Mouse (Mus musculus) adrenal gland, postnatal 25 days (tissue): ENCODE measurements around the gene Coasy. TPM values are rescaled to one million over a fixed set of nuclear protein-coding genes. Genes with fewer than 3 reads are reported as not detected.

Source experiments
- DNase-seq: peaks from one replicate; pipeline ENCODE4 v3.0.0; 2021; ENCODE audit warnings: mixed read lengths
- long read RNA-seq: library from polyadenylated mRNA; stranded (forward); transcript quantifications from one replicate; pipeline ENCODE4 v2.0.0, GENCODE M21; 2021
- total RNA-seq: library from RNA; stranded (reverse); gene quantifications from 2 replicates; pipeline ENCODE4 v1.2.3, GENCODE M21; 2021

The Coasy gene
- total RNA-seq = 93.5 and 115 TPM in 2 replicates
- long read RNA-seq, transcript Coasy-201 (10 exons, 2,138 nt) = major isoform, 194 of 259 reads
- long read RNA-seq, transcript Coasy-202 (9 exons, 2,386 nt) = minor isoform, 41 of 259 reads
- long read RNA-seq, partial matches to known transcripts = 15 of 259 reads
- long read RNA-seq, other reads (novel, unspliced or antisense) = 9 of 259 reads

DNA sequence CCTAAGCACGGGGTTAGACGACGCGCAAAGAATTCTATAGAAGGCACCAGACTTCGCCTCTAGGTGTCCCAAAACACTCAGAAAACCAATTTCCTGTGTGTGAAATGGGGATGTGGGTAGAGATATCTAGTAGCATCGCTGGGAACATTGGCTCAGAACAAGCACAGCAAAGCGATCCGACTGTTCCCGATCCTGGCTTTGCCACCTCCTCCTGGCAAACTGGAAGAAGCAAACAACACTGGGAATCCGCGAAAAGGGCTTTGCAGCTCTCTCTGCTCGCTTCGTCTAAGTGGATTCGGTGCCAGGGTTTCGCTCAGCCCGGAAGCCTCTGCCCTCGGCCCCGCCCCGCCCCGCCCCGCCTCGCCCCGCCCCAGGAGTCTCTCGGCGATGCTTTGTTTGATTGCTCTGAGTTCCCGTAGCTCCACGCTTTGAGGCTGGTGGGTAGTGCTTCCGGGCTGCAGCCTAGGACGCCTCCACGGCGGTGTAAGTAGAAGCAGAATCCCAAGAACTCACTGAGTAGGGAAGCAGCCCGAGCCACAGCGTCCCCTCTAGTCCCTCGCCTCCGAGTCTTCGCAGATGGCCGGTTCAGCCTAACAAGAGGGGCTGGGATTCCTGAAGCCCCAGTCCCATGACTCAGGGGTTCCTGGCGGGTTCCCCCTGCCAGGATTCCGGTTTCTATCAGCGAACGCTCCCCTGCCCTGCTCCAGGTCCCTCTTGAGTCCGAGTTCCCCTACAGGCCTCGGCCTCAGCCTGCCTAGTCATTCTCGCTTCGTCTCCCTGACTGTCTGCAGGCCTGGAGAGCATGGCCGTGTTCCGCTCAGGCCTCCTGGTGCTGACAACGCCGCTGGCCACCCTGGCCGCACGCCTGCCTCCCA lies at the start of gene Coasy:
Coasy (plus strand) TSS at position 358 of the 875 bp plus-strand sequence.
- peak; percentile 82 for DNase-seq

- DNase-seq = no peak
Measured at GRCm38 (mm10) chr11:101033856-101034500, 48.4 kb upstream of the Coasy start.

DNA sequence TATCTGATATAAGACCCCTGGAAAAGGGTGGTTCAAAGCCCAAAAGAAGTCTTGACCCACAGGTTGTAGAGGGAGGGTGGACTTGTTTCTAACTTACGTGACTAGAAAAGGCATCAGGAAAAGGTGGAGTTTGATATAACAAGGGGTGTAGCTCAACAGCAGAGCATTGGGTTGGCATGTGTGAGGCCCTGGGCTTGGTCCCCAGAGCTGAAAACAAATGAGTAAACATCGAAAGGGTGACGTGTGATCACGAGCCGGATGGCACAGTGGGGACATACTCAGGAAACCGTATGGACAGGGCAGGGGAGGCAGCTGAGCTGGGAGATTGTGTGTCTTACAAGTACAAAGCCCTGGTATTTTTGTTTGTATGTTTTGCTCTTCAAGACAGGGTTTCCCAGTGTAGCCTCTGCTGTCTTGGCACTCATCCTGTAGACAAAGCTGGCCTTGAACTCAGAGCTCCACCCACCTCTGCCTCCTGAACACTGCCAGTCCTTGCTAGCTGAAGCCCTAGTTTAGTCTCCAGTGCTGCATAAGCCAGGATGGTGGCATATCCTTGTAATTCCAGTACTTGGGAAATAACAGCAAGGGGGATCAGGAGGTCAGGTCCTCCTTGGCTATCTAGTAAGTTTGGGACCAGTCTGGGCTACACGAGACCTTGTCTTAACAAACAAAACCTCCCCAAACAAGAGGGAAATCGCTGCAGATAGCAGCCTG lies 47.6 kb upstream of the Coasy start:
- peak; percentile 34 for DNase-seq

- no peak for DNase-seq
Measured at GRCm38 (mm10) chr11:101035328-101035695, 47.1 kb upstream of the Coasy start.

DNA sequence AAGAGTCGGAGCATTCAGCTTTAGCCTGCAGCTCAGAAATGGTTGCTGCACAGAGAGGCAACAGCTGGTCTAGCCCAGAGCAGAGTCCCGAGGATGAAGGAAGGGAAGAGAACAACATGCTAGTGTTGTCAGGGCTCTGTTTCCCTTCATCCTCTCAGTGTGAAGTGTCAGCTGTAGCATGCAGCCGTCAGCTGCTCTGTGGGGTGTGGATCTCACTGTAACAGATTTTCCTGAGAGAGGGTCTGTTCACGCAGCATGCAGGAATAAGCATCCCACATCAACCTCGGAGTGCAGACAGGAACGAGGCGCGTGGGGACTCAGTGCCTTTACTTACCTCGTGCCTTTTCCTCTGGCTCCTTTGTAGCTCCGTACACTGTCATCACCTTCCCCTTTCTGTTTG lies 44.6 kb upstream of the Coasy start:
- no peak for DNase-seq

DNA sequence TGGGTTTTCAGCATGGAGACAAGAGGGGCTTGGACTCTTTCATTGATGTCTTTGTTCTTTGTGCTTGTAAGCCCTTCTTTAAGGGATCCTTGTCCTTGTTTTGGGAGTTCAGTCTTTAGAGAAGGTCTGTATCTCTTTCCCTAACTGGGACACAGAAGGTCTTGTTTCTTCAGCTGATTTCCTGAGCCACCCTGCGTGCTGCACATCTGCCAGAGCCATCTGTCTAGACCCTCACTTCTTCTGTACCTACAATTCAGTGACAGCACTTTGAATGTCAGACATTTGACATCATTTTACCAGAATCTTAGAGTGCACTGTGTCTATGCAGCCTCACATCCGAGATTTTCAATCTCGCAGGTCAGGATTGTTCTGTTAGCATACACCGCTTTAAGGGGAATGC lies 36.5 kb upstream of the Coasy start:
- no peak for DNase-seq

DNA sequence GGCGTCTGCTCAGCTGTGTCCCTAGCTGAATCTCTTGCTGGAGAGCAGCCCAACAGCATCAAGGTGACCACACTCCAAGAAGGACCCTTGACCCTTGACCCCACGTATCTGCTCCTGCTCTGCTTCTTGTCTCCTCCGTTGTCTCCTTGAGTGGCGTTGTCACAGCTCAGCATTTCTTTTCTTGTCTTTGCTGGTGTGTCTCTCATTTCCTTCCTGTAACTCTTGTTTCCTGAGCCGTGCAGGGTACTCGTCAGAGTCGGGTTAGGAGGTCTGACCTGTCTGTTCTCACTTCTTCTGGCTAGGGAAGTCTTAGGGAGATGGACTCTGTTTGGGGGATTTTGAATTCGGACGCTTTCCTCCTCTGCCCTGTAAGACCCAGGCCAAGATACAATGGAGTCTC lies 35.9 kb upstream of the Coasy start:
- DNase-seq = no peak

GRCm38 (mm10) chr11:101047502-101047901 lies 34.9 kb upstream of the Coasy start:
- DNase-seq = no peak

GRCm38 (mm10) chr11:101050359-101050758 lies 32.0 kb upstream of the Coasy start:
- no peak for DNase-seq

DNA sequence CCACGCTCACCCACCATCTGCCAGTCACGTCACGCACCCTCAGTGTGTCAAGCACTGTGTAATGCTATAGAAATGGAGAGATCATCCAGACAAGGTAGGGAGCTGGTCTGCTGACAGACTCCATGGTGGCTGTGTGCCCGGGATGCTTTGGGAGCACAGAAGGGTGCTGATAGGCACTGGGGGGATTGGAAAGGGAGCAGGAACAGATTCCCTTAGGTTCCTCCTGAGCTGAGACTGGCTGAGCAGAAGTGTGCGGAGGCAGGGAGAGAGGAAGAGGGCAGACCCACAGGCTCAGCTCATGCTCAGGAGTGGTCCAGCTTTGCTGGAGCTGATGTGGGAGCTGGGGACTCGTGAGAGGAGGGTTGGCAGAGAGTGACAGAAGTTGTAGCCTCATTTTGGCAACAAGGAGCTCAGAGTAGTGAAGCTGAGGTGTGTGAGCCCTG lies 31.3 kb upstream of the Coasy start:
- DNase-seq = no peak

- DNase-seq = no peak
Measured at GRCm38 (mm10) chr11:101051617-101052016, 30.7 kb upstream of the Coasy start.

- no peak for DNase-seq
Measured at GRCm38 (mm10) chr11:101052751-101053473, 29.5 kb upstream of the Coasy start.

GRCm38 (mm10) chr11:101053974-101054373 lies 28.4 kb upstream of the Coasy start:
- DNase-seq = no peak

DNA sequence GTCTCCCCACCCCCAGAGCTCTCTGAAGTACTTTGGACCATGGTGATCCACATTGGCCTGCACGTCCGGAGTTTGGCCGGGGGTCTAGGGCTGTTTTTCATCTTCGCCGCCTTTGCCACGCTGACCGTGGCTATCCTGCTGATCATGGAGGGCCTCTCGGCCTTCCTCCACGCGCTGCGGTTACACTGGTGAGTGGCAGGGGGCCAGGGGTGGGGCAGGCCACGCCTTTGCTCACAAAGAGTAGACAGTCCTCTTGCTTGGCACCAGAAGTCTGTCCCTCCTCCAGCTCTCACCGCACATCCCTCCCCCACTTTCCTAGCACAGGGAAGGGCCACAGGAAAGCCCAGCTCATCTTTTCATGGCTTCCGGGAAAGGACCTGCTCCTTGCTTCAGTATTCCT lies 26.9 kb upstream of the Coasy start:
- no peak for DNase-seq

DNA sequence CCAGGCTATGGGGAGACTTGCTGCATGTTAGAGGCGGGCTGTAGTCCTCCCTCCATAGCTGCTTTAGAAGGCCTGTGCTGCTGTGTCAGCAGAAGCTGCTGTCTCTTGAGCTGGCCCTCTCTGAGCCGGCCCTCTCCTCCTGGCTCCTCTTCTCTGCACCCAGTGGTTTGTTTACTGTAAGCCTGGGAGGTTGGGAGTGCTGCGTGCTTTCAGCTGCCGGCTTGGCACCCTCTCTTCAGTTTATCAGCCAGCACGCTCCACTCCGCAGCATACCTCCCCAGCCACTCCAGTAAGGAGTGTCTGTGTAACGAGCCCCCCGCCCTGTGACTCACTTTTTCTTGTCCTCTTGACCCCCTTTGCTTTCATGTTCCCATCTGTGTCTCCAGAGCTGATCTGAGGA lies 25.5 kb upstream of the Coasy start:
- DNase-seq = no peak

DNA sequence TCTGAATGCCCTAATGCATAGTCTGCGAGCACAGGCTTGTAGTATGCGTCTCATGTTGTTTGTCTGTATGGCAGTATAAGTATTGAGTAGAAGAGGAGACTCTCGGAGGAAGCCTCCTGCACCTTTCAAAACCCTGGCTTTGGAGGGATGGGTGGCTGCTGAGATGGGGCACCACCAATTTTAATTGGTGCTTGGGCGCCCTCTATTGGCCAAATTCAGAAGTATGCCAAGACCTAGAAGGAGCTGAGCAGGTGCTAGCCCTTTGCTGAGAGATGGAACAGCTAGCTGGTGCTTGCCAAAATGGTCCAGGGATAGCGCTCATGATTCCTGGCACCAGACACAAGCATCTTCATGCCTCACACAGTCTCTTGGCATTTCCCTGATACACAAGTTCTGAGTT lies 24.5 kb upstream of the Coasy start:
- DNase-seq = peak; percentile 81

- no peak for DNase-seq
Measured at GRCm38 (mm10) chr11:101058726-101059125, 23.6 kb upstream of the Coasy start.

DNA sequence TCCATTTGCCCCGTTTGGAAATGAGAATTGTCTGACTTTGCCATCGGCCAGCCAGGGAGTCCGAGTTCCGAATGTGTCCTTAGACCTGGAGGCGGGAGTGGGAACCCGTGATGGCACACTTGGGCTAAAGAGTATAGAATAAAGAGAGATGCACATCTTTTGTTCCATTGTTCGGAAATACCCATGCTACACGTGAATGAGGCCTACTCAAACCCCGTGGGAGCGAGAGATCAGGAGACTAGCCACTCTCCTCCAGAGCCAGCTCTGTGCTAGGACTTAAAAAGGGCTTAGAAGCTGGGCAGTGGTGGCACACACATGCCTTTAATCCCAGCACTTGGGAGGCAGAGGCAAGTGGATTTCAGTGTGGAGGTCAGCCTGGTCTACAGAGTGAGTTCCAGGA lies 22.9 kb upstream of the Coasy start:
- DNase-seq = no peak

GRCm38 (mm10) chr11:101060126-101060525 lies 22.2 kb upstream of the Coasy start:
- peak; percentile 71 for DNase-seq

GRCm38 (mm10) chr11:101061049-101061448 lies 21.3 kb upstream of the Coasy start:
- no peak for DNase-seq

GRCm38 (mm10) chr11:101062165-101062884 lies 20.0 kb upstream of the Coasy start:
- peak; percentile 53 for DNase-seq
